9 mouse cellular contexts compared by ENCODE assay signal in the genomic region with DNA sequence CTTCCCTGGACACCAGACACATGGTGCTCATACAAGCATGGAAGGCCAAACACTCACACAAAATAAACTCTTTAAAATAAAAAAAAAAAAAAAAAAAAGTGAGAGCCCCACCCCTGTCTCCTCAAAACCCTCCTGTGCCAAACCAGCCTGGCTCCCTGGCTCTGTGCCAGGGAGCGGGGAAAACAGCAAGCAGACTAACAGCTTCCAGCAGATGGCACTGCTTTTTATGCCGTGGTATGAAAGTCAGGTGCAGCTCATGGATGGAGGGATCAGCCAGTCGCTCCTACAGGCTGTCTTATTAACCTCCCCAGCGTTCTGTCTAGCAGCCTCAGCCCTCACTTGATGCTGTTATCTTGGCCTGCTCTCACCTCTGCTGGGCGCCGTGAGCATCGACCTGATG. TPM values are rescaled to one million over a fixed set of nuclear protein-coding genes. Genes with fewer than 3 reads are reported as not detected.
DNase-seq lines count a peak whose midpoint lies in the region; ATAC-seq and TF ChIP-seq lines count a peak whose summit lies in the region.
"Had no signal": no experiment of that assay in that cellular context is flagged by ENCODE, and none has a peak within 500 bp of the region (broad histone marks: within the 10 kb centered on the region; RNA-seq: fewer than 3 reads in every experiment).

No protein-coding gene starts in this region.

- TF ChIP-seq POLR2A in cortical plate, adult 2 months (IDR thresholded peaks at IDR 0.05; ENCODE audit: extremely low read depth, insufficient read depth, low read length), result no peak

- no peaks in the 10 kb centered on the region for H3K9me3 ChIP-seq in forebrain, postnatal 0 days (ENCODE audit: low read length)
- no peaks in the 10 kb centered on the region for H3K9me3 ChIP-seq in forebrain, embryonic 11.5 days (ENCODE audit: control insufficient read depth, low read length)
- no peaks in the 10 kb centered on the region for H3K9me3 ChIP-seq in neural tube, embryonic 15.5 days (replicated peaks)
- H3K9me3 ChIP-seq: limb, embryonic 13.5 days had no signal

- no peaks in the 10 kb centered on the region for H3K27me3 ChIP-seq in forebrain, postnatal 0 days (ENCODE audit: insufficient read depth, low read length)
- no peaks in the 10 kb centered on the region for H3K27me3 ChIP-seq in forebrain, embryonic 11.5 days (ENCODE audit: control insufficient read depth, insufficient read depth, low read length)
- no peaks in the 10 kb centered on the region for H3K27me3 ChIP-seq in neural tube, embryonic 15.5 days (replicated peaks)
- H3K27me3 ChIP-seq: limb, embryonic 13.5 days had no signal

- peak; percentile 67 for TF ChIP-seq CTCF in forebrain, postnatal 0 days (IDR thresholded peaks at IDR 0.05; ENCODE audit: low read depth)
- peak; percentile 55 for TF ChIP-seq CTCF in cortical plate, adult 2 months (IDR thresholded peaks at IDR 0.05; ENCODE audit: extremely low read depth, insufficient read depth, low read length)

- no peak overlapping the region for H3K9ac ChIP-seq in forebrain, postnatal 0 days
- H3K9ac ChIP-seq in forebrain, embryonic 11.5 days (ENCODE audit: low read length), result no peak overlapping the region
- no peak overlapping the region for H3K9ac ChIP-seq in neural tube, embryonic 15.5 days (replicated peaks)
- H3K9ac ChIP-seq: limb, embryonic 13.5 days had no signal

- DNase-seq in forebrain, postnatal 0 days, result peak; percentile 85
- no peak for DNase-seq in forebrain, embryonic 11.5 days (ENCODE audit: low spot score)
- peak; percentile 51 for DNase-seq in ovary, postnatal 36 days (ENCODE audit: low spot score)
- DNase-seq in ovary, postnatal 10 days (ENCODE audit: low spot score), result no peak

- H3K4me2 ChIP-seq in forebrain, postnatal 0 days (ENCODE audit: low read depth), result no peak overlapping the region
- H3K4me2 ChIP-seq in forebrain, embryonic 11.5 days (ENCODE audit: low read depth, low read length, severe bottlenecking), result no peak overlapping the region
- no peak overlapping the region for H3K4me2 ChIP-seq in neural tube, embryonic 15.5 days
- H3K4me2 ChIP-seq: limb, embryonic 13.5 days had no signal

- no peaks in the 10 kb centered on the region for H3K4me1 ChIP-seq in forebrain, postnatal 0 days (ENCODE audit: insufficient read depth)
- H3K4me1 ChIP-seq in forebrain, embryonic 11.5 days (replicated peaks; ENCODE audit: control insufficient read depth, insufficient read depth, low read length), result peaks cover 6% of the 10 kb centered on the region; the same call in 1 of the 2 replicates
- H3K4me1 ChIP-seq in cortical plate, adult 2 months (ENCODE audit: control insufficient read depth, insufficient read depth, low read length), result peaks cover 2% of the 10 kb centered on the region; the same call in 1 of the 2 replicates
- H3K4me1 ChIP-seq in neural tube, embryonic 15.5 days, result peaks cover 37% of the 10 kb centered on the region

- no peak overlapping the region for H3K27ac ChIP-seq in forebrain, postnatal 0 days (ENCODE audit: low read depth, low read length)
- no peak overlapping the region for H3K27ac ChIP-seq in forebrain, embryonic 11.5 days (ENCODE audit: low read depth, low read length)
- no peak overlapping the region for H3K27ac ChIP-seq in cortical plate, adult 2 months (ENCODE audit: insufficient read depth, low read length)
- no peak overlapping the region for H3K27ac ChIP-seq in neural tube, embryonic 15.5 days (replicated peaks)
- H3K27ac ChIP-seq: limb, embryonic 13.5 days had no signal

- peaks cover 50% of the 10 kb centered on the region for H3K36me3 ChIP-seq in forebrain, postnatal 0 days (ENCODE audit: insufficient read depth)
- no peaks in the 10 kb centered on the region; the same call in 1 of the 2 replicates for H3K36me3 ChIP-seq in forebrain, embryonic 11.5 days (ENCODE audit: control insufficient read depth, insufficient read depth, low read length)
- H3K36me3 ChIP-seq in neural tube, embryonic 15.5 days, result peaks cover 42% of the 10 kb centered on the region

- H3K4me3 ChIP-seq in forebrain, postnatal 0 days (ENCODE audit: low read depth, low read length), result no peak overlapping the region
- H3K4me3 ChIP-seq in forebrain, embryonic 11.5 days (ENCODE audit: low read depth, low read length), result no peak overlapping the region
- no peak overlapping the region for H3K4me3 ChIP-seq in cortical plate, adult 2 months (ENCODE audit: insufficient read depth, low read length)
- H3K4me3 ChIP-seq in neural tube, embryonic 15.5 days (replicated peaks), result no peak overlapping the region
- H3K4me3 ChIP-seq: limb, embryonic 13.5 days had no signal

- WGBS in forebrain, postnatal 0 days, result 41% methylated on average over 7 of the region's 7 CpGs
- WGBS in forebrain, embryonic 11.5 days, result 79% methylated on average over 7 of the region's 7 CpGs
- WGBS in neural tube, embryonic 15.5 days, result 56% methylated on average over 7 of the region's 7 CpGs

- ATAC-seq in forebrain, postnatal 0 days, result no peak
- no peak for ATAC-seq in forebrain, embryonic 11.5 days (replicated peaks; ENCODE audit: low FRiP score)
- peak; percentile 39 for ATAC-seq in megakaryocyte progenitor cell, adult 5-6 weeks (replicated peaks; ENCODE audit: poor library complexity)
- no peak for ATAC-seq in inflammation-experienced regulatory T-cells, adult 6 months
- no peak for ATAC-seq in neural tube, embryonic 15.5 days (ENCODE audit: low FRiP score)

RNA-seq across cellular contexts. Expression of gene Rrp7a, which starts 4.2 kb away (rescaled TPM):
- total RNA-seq in forebrain, postnatal 0 days (2014; rRNA removed), result 104 and 122 TPM in 2 replicates
- 89.5 and 94.9 TPM in 2 replicates for polyA plus RNA-seq in forebrain, postnatal 0 days (2015; fragmentation: Nextera tagmentation; extraction: Ambion mirVana)
- 71.2 and 79.7 TPM in 2 replicates for polyA plus RNA-seq in forebrain, embryonic 11.5 days (2014; fragmentation: Nextera tagmentation; extraction: Ambion mirVana)
- 126 and 128 TPM in 2 replicates for polyA plus RNA-seq in cortical plate, adult 2 months (2012; rRNA removed)
- 47.7 and 50.9 TPM in 2 replicates for total RNA-seq in megakaryocyte progenitor cell, adult 5-6 weeks (2015)
- 56.3 and 69.6 TPM in 2 replicates for total RNA-seq in megakaryocyte progenitor cell, adult 5-6 weeks (2017)
- polyA plus RNA-seq in inflammation-experienced regulatory T-cells, adult 6 months (2017; shearing (Covaris generic)), result 10 to 100 TPM; 70.6 to 86.9 (median 82.4) TPM
- polyA plus RNA-seq in neural tube, embryonic 15.5 days (2015; fragmentation: Nextera tagmentation; extraction: Ambion mirVana), result 77.4 and 81.1 TPM in 2 replicates

RNA-seq across cellular contexts. Expression of gene Serhl, which starts 29.1 kb away (rescaled TPM):
- total RNA-seq in forebrain, postnatal 0 days (2014; rRNA removed), result 7.2 and 11.9 TPM in 2 replicates
- polyA plus RNA-seq in forebrain, postnatal 0 days (2015; fragmentation: Nextera tagmentation; extraction: Ambion mirVana), result 39.1 and 42.6 TPM in 2 replicates
- polyA plus RNA-seq in forebrain, embryonic 11.5 days (2014; fragmentation: Nextera tagmentation; extraction: Ambion mirVana), result 46.0 and 47.3 TPM in 2 replicates
- polyA plus RNA-seq in cortical plate, adult 2 months (2012; rRNA removed), result 15.9 and 16.4 TPM in 2 replicates
- total RNA-seq in megakaryocyte progenitor cell, adult 5-6 weeks (2015), result 36.7 and 56.1 TPM in 2 replicates
- total RNA-seq in megakaryocyte progenitor cell, adult 5-6 weeks (2017), result 37.9 and 40.8 TPM in 2 replicates
- 10 to 100 TPM; 63.6 to 95.2 (median 80.0) TPM for polyA plus RNA-seq in inflammation-experienced regulatory T-cells, adult 6 months (2017; shearing (Covaris generic))
- 30.9 and 42.9 TPM in 2 replicates for polyA plus RNA-seq in neural tube, embryonic 15.5 days (2015; fragmentation: Nextera tagmentation; extraction: Ambion mirVana)

RNA-seq across cellular contexts. Expression of gene Poldip3, which starts 30.8 kb away (rescaled TPM):
- 86.6 and 100 TPM in 2 replicates for total RNA-seq in forebrain, postnatal 0 days (2014; rRNA removed)
- polyA plus RNA-seq in forebrain, postnatal 0 days (2015; fragmentation: Nextera tagmentation; extraction: Ambion mirVana), result 95.9 and 103 TPM in 2 replicates
- polyA plus RNA-seq in forebrain, embryonic 11.5 days (2014; fragmentation: Nextera tagmentation; extraction: Ambion mirVana), result 183 and 196 TPM in 2 replicates
- polyA plus RNA-seq in cortical plate, adult 2 months (2012; rRNA removed), result 66.3 and 66.6 TPM in 2 replicates
- total RNA-seq in megakaryocyte progenitor cell, adult 5-6 weeks (2015), result 39.8 and 42.4 TPM in 2 replicates
- 83.3 and 100 TPM in 2 replicates for total RNA-seq in megakaryocyte progenitor cell, adult 5-6 weeks (2017)
- 100 to 1,000 TPM; 162 to 203 (median 174) TPM for polyA plus RNA-seq in inflammation-experienced regulatory T-cells, adult 6 months (2017; shearing (Covaris generic))
- polyA plus RNA-seq in neural tube, embryonic 15.5 days (2015; fragmentation: Nextera tagmentation; extraction: Ambion mirVana), result 127 and 134 TPM in 2 replicates

RNA-seq across cellular contexts. Expression of gene Cyb5r3, which starts 54.0 kb away (rescaled TPM):
- total RNA-seq in forebrain, postnatal 0 days (2014; rRNA removed), result 81.2 and 92.5 TPM in 2 replicates
- polyA plus RNA-seq in forebrain, postnatal 0 days (2015; fragmentation: Nextera tagmentation; extraction: Ambion mirVana), result 88.3 and 149 TPM in 2 replicates
- polyA plus RNA-seq in forebrain, embryonic 11.5 days (2014; fragmentation: Nextera tagmentation; extraction: Ambion mirVana), result 161 and 181 TPM in 2 replicates
- polyA plus RNA-seq in cortical plate, adult 2 months (2012; rRNA removed), result 48.4 and 57.0 TPM in 2 replicates
- 46.8 and 57.3 TPM in 2 replicates for total RNA-seq in megakaryocyte progenitor cell, adult 5-6 weeks (2015)
- 26.2 and 32.7 TPM in 2 replicates for total RNA-seq in megakaryocyte progenitor cell, adult 5-6 weeks (2017)
- polyA plus RNA-seq in inflammation-experienced regulatory T-cells, adult 6 months (2017; shearing (Covaris generic)), result 10 to 100 TPM; 58.4 to 85.8 (median 76.2) TPM
- 112 and 128 TPM in 2 replicates for polyA plus RNA-seq in neural tube, embryonic 15.5 days (2015; fragmentation: Nextera tagmentation; extraction: Ambion mirVana)

Comparison
In these comparisons a context has a peak if more than half of its experiments do, and no peak if none do; other contexts are left out.
1. DNase-seq: peak in forebrain, postnatal 0 days (single experiment) and ovary, postnatal 36 days (single experiment); none in forebrain, embryonic 11.5 days (single experiment) and ovary, postnatal 10 days (single experiment).